Mouse (Mus musculus) v-Abl transformed pro-B cells (cell line): ENCODE measurements around the gene Dnah3.

Experiments used
- in situ Hi-C, 2 experiments: fragments of 400-800 bp; cut with MboI; formaldehyde crosslinking; loops; one replicate each; pipeline ENCODE4 v1.15.1; 2025; ENCODE audit not compliant: unreplicated experiment in 2 of 2

The Dnah3 gene

GRCm38 (mm10) chr7:120068114-120068513 lies 27.0 kb downstream of the Dnah3 start:
- in situ Hi-C loops: no loop called here

DNA sequence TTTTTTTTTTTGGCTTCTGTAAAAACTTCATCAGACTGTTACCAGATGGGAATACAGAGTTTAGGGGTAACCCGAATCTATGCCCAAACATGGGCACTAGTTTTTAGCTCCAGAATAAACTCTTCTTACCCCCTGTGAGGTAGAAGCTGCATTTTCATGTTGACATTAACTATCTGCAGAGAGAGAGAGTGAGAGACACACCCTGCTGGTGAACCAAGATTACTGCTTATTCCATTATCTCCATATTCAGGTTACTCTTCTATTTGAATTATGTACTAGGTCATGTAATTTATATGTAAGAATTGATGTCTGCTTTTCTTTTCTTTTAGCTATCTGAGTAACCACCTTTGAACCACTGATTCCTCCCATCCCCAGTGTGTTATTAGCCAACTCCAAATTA lies 31.0 kb downstream of the Dnah3 start:
- in situ Hi-C loops: no loop called here

DNA sequence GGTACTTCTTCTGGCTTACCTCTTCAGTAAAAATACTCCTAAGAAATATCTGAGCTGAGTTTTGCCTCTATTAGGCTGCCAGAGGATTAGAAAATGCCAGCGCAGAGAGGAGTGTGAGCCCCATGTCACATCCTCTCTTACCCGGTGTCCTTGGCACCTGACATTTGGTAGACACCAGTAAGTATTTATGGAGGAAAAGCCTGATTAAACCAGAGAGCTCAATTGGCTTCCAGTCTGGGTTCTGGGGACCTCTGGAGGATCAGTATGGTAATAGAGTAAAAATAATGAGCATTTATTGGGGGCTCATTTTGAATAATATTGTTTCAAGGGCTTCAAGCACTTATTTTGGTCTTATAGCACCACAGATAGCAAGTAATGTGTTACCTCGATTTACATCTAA lies 39.6 kb downstream of the Dnah3 start:
- in situ Hi-C loops: no loop called here

DNA sequence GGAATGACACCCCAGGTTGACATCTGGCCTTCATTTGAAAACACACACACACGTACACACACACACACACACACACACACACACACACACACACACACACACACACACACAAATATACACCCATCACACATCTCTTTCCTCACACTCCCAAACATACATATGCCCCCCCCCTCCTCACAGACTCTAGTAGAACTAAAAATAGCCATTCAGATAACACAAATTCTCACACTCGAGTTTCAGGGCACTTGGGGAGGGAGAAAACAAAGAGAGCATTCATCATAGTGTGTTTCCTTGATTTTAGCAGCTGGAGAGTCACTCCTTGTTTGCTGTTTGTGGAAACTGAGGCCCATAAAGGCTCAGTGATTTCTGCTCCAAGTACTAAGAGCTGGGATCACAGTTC lies 41.1 kb downstream of the Dnah3 start:
- in situ Hi-C loops: no loop called here

DNA sequence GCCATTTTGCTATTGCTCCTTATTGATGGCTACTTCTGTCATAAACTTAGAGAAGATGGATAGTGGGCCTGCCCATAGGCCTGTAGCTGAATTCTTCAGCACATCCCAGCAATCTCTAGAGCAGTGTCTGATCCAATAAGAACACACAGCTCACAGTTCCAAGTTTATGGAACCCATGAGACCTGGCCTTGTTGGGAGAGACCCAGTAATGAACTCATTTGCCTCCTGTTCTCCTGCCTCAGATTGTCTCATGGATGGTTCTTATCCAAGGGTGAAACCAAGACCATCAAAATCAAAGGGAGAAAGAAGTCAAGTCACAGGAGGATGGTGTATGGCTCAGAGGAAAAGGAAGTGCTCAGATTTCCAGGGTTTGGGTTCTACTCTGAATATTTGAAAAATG lies 44.6 kb downstream of the Dnah3 start:
- in situ Hi-C loops: no loop called here

- in situ Hi-C loops: no loop called here
These were observed 51.1 kb downstream of the Dnah3 start for GRCm38 (mm10) chr7:120043990-120044389.

GRCm38 (mm10) chr7:120036422-120036821 lies 58.7 kb downstream of the Dnah3 start:
- in situ Hi-C loops: no loop called here

- in situ Hi-C loops: no loop called here
These were observed 60.1 kb downstream of the Dnah3 start for GRCm38 (mm10) chr7:120034996-120035395.

DNA sequence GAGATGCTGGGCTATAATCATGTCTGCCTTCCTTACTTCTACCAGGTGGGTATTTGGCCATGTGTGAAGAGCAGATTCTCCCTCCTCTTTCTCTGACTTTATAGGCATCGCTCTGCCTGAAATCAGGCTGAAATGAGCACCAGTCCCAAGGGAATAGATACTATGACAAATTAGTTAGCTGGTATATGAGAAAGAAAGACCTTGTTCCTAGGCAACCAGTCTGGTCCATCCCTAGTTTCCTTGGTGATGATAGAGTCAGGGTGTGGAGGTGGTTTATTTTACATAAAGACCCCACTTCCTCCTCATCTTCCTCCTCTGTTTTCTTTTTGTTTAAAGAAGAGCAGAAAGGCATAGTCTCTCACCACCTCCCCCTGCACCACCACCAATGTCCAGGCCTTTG lies 60.5 kb downstream of the Dnah3 start:
- in situ Hi-C loops: no loop called here

DNA sequence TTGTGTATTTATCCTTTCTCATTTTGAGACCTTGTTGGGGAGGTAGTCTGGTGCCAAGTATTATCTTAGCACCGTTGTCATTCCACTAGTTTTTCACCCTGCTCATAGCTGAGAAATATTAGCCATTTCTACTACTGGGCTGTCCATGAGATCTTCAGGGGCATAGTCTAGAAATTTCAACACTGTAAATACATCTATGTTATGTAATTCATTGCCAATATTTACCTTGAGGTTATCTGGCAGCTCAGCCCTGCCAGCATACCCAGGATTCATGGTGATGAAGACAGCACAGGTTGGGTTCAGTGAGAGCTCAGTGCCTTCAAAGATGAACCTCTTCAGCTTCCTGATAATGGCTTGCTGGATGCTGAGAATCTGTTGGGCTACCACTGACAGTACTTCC lies 66.4 kb downstream of the Dnah3 start:
- in situ Hi-C loops: no loop called here

- in situ Hi-C loops: no loop called here
These were observed 98.0 kb downstream of the Dnah3 start for GRCm38 (mm10) chr7:119997066-119997465.

DNA sequence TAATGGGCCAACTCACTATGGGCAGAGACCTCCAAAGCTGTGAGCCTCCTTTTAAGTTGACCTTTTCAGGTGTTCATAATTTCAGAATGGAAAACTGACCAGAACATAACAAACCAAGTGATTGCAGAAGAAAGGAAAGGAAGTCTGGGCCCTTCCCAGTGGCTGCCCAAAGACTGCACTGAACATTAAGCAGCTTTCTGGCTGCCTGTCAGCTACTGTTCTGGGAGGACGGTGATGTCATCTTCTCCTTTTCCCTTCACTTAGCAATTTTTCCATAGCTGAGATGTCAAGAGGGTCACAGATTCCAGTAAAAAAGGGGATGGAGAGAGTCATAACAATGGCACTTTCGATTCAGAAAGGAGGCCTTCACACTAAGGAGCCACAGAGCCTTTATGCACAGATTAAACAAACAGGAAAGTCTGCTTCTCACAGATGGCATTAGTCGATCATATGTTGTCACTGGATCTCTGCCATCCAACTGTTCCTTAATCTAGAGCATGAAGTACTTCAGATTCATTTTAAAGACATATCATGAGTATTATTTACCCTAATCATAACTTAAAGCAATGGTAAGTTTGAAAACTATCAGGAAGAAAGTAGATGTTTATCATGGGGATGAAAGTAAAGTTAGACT lies 109.7 kb downstream of the Dnah3 start:
- in situ Hi-C loops: no loop called here

- in situ Hi-C loops: no loop called here
These were observed 114.9 kb downstream of the Dnah3 start for GRCm38 (mm10) chr7:119980170-119980569.

DNA sequence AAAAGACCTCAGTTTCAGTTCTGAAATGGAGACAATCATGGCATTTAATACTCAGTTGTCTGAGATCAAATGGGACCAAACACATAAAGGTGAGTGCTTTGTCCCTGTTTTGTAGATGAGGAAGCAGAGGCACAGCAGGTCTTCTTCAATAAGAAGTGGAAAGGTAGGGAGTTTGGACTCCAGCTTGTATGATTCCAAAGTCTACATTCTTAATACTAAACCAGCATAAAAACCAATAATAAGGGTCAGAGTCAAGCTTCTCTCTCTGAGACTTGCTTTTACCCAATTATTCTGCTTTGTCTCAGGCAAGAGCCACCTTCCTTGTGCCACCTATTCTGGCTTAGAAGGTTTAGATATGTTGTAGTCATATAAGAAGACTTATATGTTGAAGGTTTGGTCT lies 116.5 kb downstream of the Dnah3 start:
- in situ Hi-C loops: no loop called here

GRCm38 (mm10) chr7:119977574-119977973 lies 117.5 kb downstream of the Dnah3 start:
- in situ Hi-C loops: no loop called here

DNA sequence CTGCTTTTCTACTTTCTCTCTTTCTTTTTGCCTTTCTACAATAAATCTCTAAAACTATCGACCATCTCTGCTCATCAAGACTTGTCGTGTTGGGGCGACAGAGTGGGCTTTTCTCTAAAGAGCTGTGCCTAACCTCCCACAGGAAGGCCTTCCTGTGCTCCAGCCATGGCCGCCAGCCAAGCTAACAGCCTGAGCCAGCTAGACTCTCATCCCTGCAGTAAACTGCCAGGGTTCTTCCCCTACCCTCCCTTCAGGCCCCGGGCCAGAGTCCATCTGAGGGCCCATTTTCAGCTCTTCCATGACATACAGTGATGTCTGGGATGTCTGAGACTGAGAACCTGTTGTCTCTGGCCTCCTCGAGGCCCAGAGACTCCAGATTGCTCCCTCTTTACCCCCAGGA lies 118.8 kb downstream of the Dnah3 start:
- in situ Hi-C loops: no loop called here

GRCm38 (mm10) chr7:119974214-119974613 lies 120.9 kb downstream of the Dnah3 start:
- in situ Hi-C loops: no loop called here

- in situ Hi-C loops: no loop called here
These were observed 125.8 kb downstream of the Dnah3 start for GRCm38 (mm10) chr7:119969320-119969719.

- in situ Hi-C loops: no loop called here
These were observed 129.3 kb downstream of the Dnah3 start for GRCm38 (mm10) chr7:119965651-119966395.

DNA sequence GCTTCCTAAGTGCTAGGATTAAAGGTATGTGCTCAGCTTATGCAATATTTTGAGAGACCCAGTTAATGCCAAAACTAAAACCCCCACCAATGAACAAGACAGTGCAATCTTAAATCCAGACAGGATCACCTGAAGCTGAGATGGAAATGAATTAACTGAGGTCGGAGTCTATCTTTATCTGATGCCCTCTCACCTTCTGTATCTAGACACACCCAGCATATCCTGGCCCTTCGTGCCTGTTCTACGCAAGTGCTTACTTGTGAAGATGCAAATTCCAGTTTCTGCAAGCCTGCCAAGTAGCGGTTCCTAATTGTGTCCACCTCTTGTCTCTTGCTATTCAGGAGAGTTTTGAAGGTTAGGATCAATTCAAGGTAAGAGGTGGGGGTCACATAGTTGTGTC lies 129.9 kb downstream of the Dnah3 start:
- in situ Hi-C loops: no loop called here

DNA sequence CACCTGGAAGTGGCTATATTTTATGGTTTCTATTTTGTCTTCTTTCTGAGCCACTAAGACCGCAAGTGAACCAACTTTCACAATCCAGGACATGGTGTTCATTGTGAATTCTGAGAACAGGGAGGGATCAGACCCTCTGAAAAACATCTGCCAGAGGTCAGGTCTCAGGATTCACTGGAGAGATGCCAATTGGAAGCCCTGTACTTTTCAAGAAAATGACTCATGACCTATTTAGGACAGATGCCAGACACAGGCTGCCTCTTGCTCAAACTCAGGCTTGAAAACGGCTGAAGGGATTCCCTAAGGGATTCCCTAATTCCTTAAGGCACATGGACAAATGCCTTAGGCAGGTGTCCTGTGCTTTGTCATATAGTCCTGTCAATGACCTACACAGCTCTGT lies 134.0 kb downstream of the Dnah3 start:
- in situ Hi-C loops: no loop called here

- in situ Hi-C loops: no loop called here
These were observed 134.5 kb downstream of the Dnah3 start for GRCm38 (mm10) chr7:119960546-119960945.
